Mouse (Mus musculus) CD4-positive, CD25-positive, alpha-beta regulatory T cell, adult 2 months (primary cell): ENCODE results near the gene Lrrk1.

ENCODE experiments used
- DNase-seq: peaks from one replicate; pipeline ENCODE4 v3.0.0-alpha.2; 2012; ENCODE audit warnings: low read depth, low spot score

The Lrrk1 gene

DNA sequence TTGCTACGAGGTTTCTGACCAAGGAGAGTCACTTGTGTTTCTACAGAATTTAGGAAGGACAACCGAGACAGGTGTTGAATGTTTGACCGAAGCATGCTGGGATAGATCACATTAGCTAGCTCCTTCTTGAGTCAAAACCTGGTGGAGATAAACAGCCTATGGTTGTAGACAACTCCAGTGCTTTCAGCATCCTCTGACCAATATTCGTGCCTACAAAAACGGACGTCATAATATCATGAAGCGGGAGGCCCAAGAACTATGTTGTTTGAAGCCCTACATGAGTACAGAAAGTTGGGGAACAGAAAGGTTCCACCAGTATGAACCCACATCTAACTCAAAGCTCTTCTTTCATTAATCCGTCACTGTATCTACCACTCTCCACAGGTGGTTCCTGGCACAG is 3.3 kb downstream of the Lrrk1 start:
- no peak for DNase-seq

DNA sequence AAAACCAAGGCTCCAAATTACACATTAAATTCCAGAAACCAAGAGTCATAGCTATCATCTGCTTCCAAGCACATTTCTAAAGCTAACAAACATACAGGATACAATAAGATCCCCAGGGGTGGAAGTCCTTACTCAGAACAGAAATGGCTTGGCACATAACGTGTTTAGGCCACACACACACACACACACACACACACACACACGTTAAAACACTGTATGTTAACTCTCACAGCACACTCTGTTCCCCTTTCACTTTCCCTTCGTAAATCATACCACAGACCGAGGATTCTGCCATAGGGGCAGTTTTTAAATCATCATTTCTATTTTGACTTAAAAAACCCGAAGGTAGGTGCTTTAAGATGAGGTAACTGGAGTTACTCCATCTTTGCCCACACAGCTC is 3.9 kb downstream of the Lrrk1 start:
- peak; percentile 24 for DNase-seq

DNA sequence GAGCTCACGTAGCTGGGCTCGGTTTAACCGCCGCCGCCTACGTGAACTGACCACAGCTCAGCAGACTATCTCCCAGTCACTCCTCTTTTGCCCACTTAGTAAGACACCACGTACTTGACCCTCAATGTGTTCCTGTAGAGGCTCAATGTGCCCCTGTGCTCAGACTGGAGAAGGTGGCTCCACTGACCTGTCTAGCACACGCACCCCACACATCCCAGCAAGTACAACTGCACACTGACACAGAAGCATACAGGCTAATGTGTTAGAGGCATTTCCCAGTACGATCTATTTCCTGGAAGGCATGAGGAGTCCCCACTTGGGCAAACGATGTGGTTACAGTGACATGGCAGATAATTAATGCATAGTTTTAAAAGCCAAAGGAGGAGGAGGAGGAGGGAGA is 11.6 kb downstream of the Lrrk1 start:
- DNase-seq: no peak

GRCm38 (mm10) chr7:66375736-66376135 is 12.4 kb downstream of the Lrrk1 start:
- DNase-seq: no peak

- no peak for DNase-seq
Measured at GRCm38 (mm10) chr7:66373391-66373790, 14.8 kb downstream of the Lrrk1 start.

- DNase-seq: no peak
Measured at GRCm38 (mm10) chr7:66370970-66371369, 17.2 kb downstream of the Lrrk1 start.

GRCm38 (mm10) chr7:66369934-66370445 is 18.2 kb downstream of the Lrrk1 start:
- no peak for DNase-seq

GRCm38 (mm10) chr7:66369071-66369933 is 18.8 kb downstream of the Lrrk1 start:
- DNase-seq: no peak

- DNase-seq: no peak
Measured at GRCm38 (mm10) chr7:66365904-66366303, 22.2 kb downstream of the Lrrk1 start, which contains the start of gene Gm10974. Gene Gm10974 (plus strand): TSS chr7:66365905.

DNA sequence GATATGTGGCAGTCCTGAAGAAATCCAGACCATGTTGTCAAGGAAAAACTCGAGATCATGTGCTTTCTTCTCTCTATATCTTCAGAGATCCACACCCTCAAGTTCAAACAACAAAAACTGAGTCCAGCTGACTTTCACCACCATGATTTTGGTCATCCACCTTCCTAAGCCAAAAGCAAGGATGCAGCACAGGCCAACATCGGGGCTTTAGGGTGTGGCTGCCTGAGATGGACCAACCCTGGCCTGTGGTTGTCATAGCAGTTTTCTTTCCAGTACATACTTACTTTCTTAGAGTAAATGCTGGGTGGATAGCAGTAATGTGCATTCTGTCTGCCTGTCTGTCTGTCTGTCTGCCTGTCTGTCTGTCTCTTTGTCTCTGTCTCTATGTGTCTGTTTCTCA is 22.7 kb downstream of the Lrrk1 start:
- DNase-seq: no peak

- DNase-seq: no peak
Measured at GRCm38 (mm10) chr7:66364491-66364890, 23.7 kb downstream of the Lrrk1 start.

DNA sequence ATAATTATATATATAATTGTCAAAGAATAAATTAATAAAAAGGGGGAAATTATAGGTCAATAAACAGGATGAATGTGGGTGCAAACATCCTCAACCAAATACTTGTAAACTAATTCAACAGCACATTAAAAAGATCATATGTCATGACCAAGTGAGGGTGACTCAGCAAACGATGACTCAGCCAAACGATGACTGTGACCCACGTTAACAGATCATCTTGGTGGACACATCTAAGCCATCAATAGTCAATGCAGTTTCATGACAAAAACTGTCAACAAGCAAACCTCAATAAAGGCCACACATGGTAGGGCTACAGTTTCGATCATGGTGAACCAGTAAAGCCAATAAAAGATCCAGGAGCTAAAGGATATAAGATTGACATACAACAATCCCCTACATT is 29.1 kb downstream of the Lrrk1 start:
- DNase-seq: no peak

GRCm38 (mm10) chr7:66358461-66358860 is 29.7 kb downstream of the Lrrk1 start:
- DNase-seq: no peak

DNA sequence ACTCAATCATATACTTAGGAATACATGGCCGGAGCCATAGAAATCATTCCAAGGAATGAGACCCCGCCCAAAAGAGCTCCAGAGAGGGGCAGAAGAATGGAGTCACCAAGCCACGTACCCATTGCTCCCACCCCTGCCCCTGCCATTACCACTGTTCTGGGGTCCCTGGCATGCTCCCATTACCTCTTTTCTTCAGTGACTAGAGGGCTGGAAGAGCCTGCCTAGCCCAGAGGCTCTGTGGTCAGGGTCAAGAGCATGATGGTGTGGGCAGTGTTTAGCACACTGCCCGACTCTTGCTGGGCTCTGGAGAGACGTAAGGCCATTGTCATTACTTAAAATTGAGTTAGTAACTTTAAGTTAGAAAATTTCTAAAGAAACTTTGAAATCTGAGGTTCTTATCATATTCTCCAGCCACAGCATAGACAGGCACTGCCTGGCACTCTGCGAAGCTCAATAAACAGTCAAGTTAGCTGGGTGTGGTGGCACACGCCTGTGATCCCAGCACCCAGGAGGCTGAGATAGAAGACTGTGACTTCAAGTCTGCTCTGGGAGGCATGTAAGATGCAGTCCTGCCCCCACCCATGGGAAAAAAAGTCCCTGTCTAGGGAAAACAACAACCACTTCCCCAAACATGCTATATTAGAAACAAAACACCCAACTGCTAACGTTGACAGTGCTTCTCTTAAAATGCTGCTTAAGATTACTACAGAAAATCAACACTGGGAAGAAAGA is 32.2 kb downstream of the Lrrk1 start:
- DNase-seq: no peak

- no peak for DNase-seq
Measured at GRCm38 (mm10) chr7:66354911-66355310, 33.2 kb downstream of the Lrrk1 start.

- no peak for DNase-seq
Measured at GRCm38 (mm10) chr7:66351074-66351473, 37.1 kb downstream of the Lrrk1 start.

DNA sequence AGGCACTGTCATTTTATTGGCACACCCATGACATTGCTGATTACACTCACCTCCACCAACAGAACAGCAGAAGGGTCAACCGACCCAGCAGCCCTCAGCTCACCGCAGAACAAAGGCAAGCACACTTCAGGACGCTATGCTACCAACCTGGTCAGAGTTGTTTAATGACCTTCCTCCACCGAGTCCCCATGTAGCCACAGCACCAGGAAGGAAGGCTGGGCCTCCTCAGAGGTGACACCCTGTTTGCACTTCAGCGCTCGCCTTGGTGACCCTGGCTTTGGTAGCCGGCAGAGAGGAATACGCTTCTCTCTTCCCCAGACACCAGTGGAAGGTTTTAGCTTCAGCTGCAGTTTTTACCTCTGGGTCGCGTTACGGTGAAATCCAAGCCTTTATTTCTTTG is 38.5 kb downstream of the Lrrk1 start:
- no peak for DNase-seq

DNA sequence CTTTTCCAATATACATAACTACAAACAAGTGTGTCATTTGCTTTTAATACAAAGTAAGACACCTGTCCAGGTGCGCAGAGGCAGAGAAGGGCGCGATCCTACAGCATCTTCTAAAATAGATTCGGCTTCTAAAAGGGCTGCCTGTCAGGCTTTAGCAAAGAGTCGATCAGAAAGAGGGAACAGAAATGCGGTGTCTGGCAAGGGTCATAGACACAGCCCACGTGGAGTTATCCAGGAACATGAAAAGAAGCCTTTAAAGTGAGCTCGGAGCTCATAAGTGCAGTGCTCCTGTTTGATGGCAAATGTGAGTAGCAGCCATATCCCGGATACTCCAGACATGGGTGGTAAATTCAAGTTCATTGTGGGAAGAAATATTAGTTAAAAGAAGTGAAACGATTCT is 39.6 kb downstream of the Lrrk1 start:
- DNase-seq: no peak

DNA sequence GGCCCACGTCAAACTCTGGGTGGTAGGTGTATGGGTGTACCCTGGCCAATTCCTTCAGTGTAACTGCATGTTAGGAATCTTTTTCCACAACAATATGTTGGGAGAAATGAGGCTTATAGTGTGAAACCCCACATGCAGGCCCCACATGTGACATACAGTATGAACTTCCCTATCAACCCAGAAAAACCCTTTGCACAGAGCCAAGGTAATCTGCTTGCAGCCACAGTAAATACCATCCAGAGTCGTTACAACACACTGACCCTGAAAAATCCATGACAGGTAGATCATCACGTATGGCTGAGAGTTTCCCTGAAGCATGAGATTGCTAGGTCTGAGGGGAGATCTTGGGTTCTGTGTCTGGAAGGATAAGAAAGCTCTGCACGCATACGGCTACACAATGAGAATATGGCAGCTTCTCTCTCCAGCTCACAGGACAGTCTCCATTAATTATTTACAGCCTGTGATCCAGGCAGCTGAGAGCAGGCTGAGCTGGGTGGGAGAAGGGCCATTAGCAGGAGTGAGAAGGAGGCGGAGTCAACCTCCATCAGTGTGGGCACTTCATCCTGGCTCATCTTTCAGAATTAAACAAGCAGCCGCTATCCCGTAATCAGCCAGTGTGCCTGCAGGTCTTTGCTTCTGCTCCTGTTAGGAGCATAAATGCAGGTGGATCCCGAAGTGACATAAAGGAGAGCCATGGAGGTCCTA is 41.0 kb downstream of the Lrrk1 start:
- DNase-seq: no peak

DNA sequence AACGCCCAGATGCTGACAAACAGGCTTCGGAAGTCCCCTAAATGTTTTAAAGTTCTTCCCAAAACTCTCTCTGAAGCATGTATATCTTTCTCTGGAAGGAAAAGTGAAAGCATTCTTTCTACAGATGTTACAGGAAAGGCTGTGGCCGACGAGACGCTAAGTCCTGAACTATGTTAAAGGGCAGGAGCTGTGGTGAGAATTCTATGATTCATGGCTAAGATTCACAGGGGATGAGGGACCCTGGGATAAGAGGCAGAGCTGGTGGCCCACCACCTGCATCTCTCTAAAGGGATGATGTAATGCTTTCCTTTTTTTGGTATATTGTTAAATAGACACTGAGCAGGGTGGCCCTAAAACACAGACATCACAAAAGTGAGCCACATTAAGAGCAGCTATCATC is 44.8 kb downstream of the Lrrk1 start:
- no peak for DNase-seq

DNA sequence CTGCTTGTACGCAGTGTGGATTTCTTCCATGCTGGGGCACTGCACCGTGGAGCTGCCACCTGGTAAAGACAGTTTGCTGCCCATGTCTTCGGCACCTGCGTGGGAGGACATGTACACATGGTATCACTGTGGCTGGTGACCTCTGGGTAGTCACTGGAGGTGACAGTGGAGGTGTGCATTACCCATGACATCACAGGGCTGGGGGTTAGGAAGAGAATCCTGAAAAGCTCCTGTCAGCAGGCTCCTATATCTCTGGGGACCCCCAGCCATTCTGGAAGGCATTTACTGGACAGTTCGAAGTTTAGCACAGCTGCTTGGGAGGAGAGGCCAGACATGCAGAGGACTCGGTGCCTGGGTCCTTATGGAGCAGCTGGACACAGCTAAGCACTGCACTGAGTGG is 45.3 kb downstream of the Lrrk1 start:
- DNase-seq: no peak

DNA sequence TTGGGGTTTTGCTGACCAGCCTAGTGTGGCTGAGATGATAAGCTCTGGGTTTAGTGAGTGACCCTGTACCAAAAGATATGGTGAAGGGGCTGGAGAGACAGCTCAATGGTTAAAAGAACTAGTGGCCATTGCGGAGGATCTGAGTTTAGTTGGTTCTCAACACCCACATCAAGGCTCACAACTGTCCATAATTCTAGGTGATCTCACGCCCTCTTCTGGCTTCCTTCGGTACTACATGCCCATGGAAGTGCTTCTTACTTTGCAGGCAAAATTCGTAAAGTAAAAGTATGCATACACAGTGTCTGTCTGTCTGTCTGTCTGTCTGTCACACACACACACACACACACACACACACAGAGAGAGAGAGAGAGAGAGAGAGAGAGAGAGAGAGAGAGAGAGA is 45.8 kb downstream of the Lrrk1 start:
- DNase-seq: peak; percentile 43
